Mouse (Mus musculus) midbrain, embryonic 14.5 days (tissue): ENCODE results near the gene Nxph4. TPM values are rescaled to one million over a fixed set of nuclear protein-coding genes. Genes with fewer than 3 reads are reported as not detected.

Experiments used
- ATAC-seq: fragments of 200-750 bp; cut with Nextera tagmentation; 2 replicates; pipeline ENCODE4 v1.8.0; 2017; ENCODE audit warnings: moderate number of reproducible peaks, moderate library complexity; ENCODE audit not compliant: low FRiP score, low TSS enrichment
- DNase-seq: peaks from one replicate; pipeline ENCODE4 v3.0.0-alpha.2; 2015
- H3K27ac ChIP-seq: fragments of 300-500 bp; sonication (generic); replicated peaks from 2 replicates; pipeline ENCODE4 v1.5.1; 2014; ENCODE audit warnings: mild to moderate bottlenecking, low read depth, low read length, moderate library complexity
- H3K27me3 ChIP-seq: fragments of 300-500 bp; sonication (generic); 2 replicates; pipeline ENCODE4 v1.6.1; 2014; ENCODE audit warnings: low read length, control low read depth, mixed read lengths; ENCODE audit not compliant: control insufficient read depth, insufficient read depth
- H3K36me3 ChIP-seq: fragments of 300-500 bp; sonication (generic); 2 replicates; pipeline ENCODE4 v1.6.1; 2014; ENCODE audit warnings: low read length, control low read depth; ENCODE audit not compliant: control insufficient read depth, insufficient read depth
- H3K4me1 ChIP-seq: fragments of 300-500 bp; sonication (generic); 2 replicates; pipeline ENCODE4 v1.6.1; 2014; ENCODE audit warnings: mild to moderate bottlenecking, antibody characterized with exemption, low read length, control low read depth; ENCODE audit not compliant: control insufficient read depth, insufficient read depth
- H3K4me2 ChIP-seq: fragments of 300-500 bp; sonication (generic); 2 replicates; pipeline ENCODE4 v1.6.1; 2014; ENCODE audit warnings: mild to moderate bottlenecking, low read length, moderate library complexity
- H3K4me3 ChIP-seq: fragments of 300-500 bp; sonication (generic); replicated peaks from 2 replicates; pipeline ENCODE4 v1.5.1; 2014; ENCODE audit warnings: low read depth, low read length
- H3K9ac ChIP-seq: fragments of 300-500 bp; sonication (generic); replicated peaks from 2 replicates; pipeline ENCODE4 v1.6.1; 2014; ENCODE audit warnings: mild to moderate bottlenecking, low read length, moderate library complexity
- H3K9me3 ChIP-seq: fragments of 300-500 bp; sonication (generic); 2 replicates; pipeline ENCODE4 v1.6.1; 2016; ENCODE audit warnings: low read length, control low read depth, mixed read lengths; ENCODE audit not compliant: control insufficient read depth
- WGBS: fragments of 180-500 bp; shearing (Covaris S2); extraction: QIAGEN DNeasy Blood & Tissue Kit; methylation state at CpG from one replicate; pipeline ENCODE4 v1.1.7; 2014; 5-methylcytosine and 5-hydroxymethylcytosine counted together
- polyA plus RNA-seq: library from polyadenylated mRNA; unstranded; fragments of >200 nt; fragmentation: Nextera tagmentation; extraction: Ambion mirVana; gene quantifications from 2 replicates; pipeline ENCODE4 v1.2.1, GENCODE M21; 2014

Gene Nxph4
- polyA plus RNA-seq, 1 experiment from 2014 or later = 106 TPM

- Histone ChIP-seq H3K4me3 (no peak overlapping the region), H3K27ac (no peak overlapping the region), H3K9ac (no peak overlapping the region; the same call in 1 of the 2 replicates), H3K4me1 (peaks cover 67% of the 10 kb centered on the region), H3K9me3 (no peaks in the 10 kb centered on the region), H3K4me2 (peak overlapping the region; percentile 33), H3K27me3 (peaks cover 9% of the 10 kb centered on the region; the same call in 1 of the 2 replicates), H3K36me3 (peaks cover 6% of the 10 kb centered on the region; the same call in 1 of the 2 replicates)
- 4% methylated on average over 29 of the region's 30 CpGs for WGBS
- no peak for DNase-seq
- no peak for ATAC-seq
Observed at GRCm38 (mm10) chr10:127516576-127517260, 17.6 kb downstream of the Nxph4 start.

GRCm38 (mm10) chr10:127515983-127516459 lies 18.3 kb downstream of the Nxph4 start:
- WGBS = 18% methylated on average over 8 of the region's 8 CpGs
- ATAC-seq (no peak), DNase-seq (no peak)
- peaks cover 65% of the 10 kb centered on the region for H3K4me1 ChIP-seq
- no peak overlapping the region for H3K4me3 ChIP-seq
- H3K9ac ChIP-seq = no peak overlapping the region
- H3K36me3 ChIP-seq = peaks cover 6% of the 10 kb centered on the region; the same call in 1 of the 2 replicates
- no peak overlapping the region for H3K4me2 ChIP-seq
- H3K27me3 ChIP-seq = peaks cover 9% of the 10 kb centered on the region; the same call in 1 of the 2 replicates
- no peaks in the 10 kb centered on the region for H3K9me3 ChIP-seq
- H3K27ac ChIP-seq = no peak overlapping the region

- 26% methylated on average over 9 of the region's 9 CpGs for WGBS
- no peak for ATAC-seq
- peaks cover 6% of the 10 kb centered on the region; the same call in 1 of the 2 replicates for H3K36me3 ChIP-seq
- H3K27ac ChIP-seq = 0 out of 2 replicates have a peak overlapping the region, but pooled peaks have one; percentile 20
- no peak overlapping the region for H3K9ac ChIP-seq
- H3K4me3 ChIP-seq = no peak overlapping the region
- H3K4me2 ChIP-seq = no peak overlapping the region; the same call in 1 of the 2 replicates
- H3K4me1 ChIP-seq = peaks cover 67% of the 10 kb centered on the region
- H3K27me3 ChIP-seq = peaks cover 9% of the 10 kb centered on the region; the same call in 1 of the 2 replicates
- no peak for DNase-seq
- H3K9me3 ChIP-seq = no peaks in the 10 kb centered on the region
Observed at GRCm38 (mm10) chr10:127515271-127515982, 18.9 kb downstream of the Nxph4 start.

- Histone ChIP-seq H3K27me3 (peaks cover 9% of the 10 kb centered on the region; the same call in 1 of the 2 replicates), H3K4me2 (peak within 1 kb of the TSS; percentile 89), H3K9me3 (no peaks in the 10 kb centered on the region), H3K9ac (no peak within 1 kb of the TSS), H3K4me1 (peaks cover 74% of the 10 kb centered on the region), H3K36me3 (peaks cover 6% of the 10 kb centered on the region; the same call in 1 of the 2 replicates), H3K27ac (peak within 1 kb of the TSS; percentile 99), H3K4me3 (no peak within 1 kb of the TSS)
- DNase-seq = peak; percentile 3
- no peak for ATAC-seq
- WGBS = 10% methylated on average over 6 of the region's 6 CpGs
Observed at GRCm38 (mm10) chr10:127514764-127515163, 19.6 kb downstream of the Nxph4 start, which contains the start of gene Ndufa4l2. Gene Ndufa4l2 (plus strand): TSS chr10:127514967.

GRCm38 (mm10) chr10:127514111-127514698 lies 20.2 kb downstream of the Nxph4 start:
- no peak overlapping the region for H3K4me3 ChIP-seq
- H3K4me2 ChIP-seq = peak overlapping the region; percentile 89
- H3K9ac ChIP-seq = no peak overlapping the region
- ATAC-seq (no peak), DNase-seq (no peak)
- no peaks in the 10 kb centered on the region for H3K9me3 ChIP-seq
- peak overlapping the region; percentile 99 for H3K27ac ChIP-seq
- peaks cover 9% of the 10 kb centered on the region; the same call in 1 of the 2 replicates for H3K27me3 ChIP-seq
- peaks cover 6% of the 10 kb centered on the region; the same call in 1 of the 2 replicates for H3K36me3 ChIP-seq
- peaks cover 80% of the 10 kb centered on the region for H3K4me1 ChIP-seq
- WGBS = 11% methylated on average over 13 of the region's 13 CpGs

GRCm38 (mm10) chr10:127513501-127514091 lies 20.8 kb downstream of the Nxph4 start:
- Histone ChIP-seq H3K9me3 (no peaks in the 10 kb centered on the region), H3K4me1 (peaks cover 84% of the 10 kb centered on the region), H3K36me3 (peaks cover 6% of the 10 kb centered on the region; the same call in 1 of the 2 replicates), H3K9ac (no peak overlapping the region; the same call in 1 of the 2 replicates), H3K27me3 (peaks cover 9% of the 10 kb centered on the region; the same call in 1 of the 2 replicates), H3K27ac (peak overlapping the region; percentile 99), H3K4me2 (peak overlapping the region; percentile 89), H3K4me3 (0 out of 2 replicates have a peak overlapping the region, but pooled peaks have one; percentile 10)
- WGBS = under 1% methylated on average over 16 of the region's 16 CpGs
- ATAC-seq = no peak
- peak; percentile 75 for DNase-seq

- Histone ChIP-seq H3K4me2 (peak overlapping the region; percentile 89), H3K36me3 (peaks cover under 1% of the 10 kb centered on the region; the same call in 1 of the 2 replicates), H3K4me1 (peaks cover 87% of the 10 kb centered on the region), H3K27ac (peak overlapping the region; percentile 99), H3K9me3 (no peaks in the 10 kb centered on the region), H3K4me3 (0 out of 2 replicates have a peak overlapping the region, but pooled peaks have one; percentile 10), H3K27me3 (peaks cover 9% of the 10 kb centered on the region; the same call in 1 of the 2 replicates), H3K9ac (peak overlapping the region; percentile 86; the same call in 1 of the 2 replicates)
- ATAC-seq (peak; percentile 18; the same call in 1 of the 2 replicates), DNase-seq (peak; percentile 96)
- 0% methylated on average over 27 of the region's 27 CpGs for WGBS
Observed at GRCm38 (mm10) chr10:127512813-127513212, 21.5 kb downstream of the Nxph4 start.

- ATAC-seq = no peak
- peaks cover 81% of the 10 kb centered on the region for H3K4me1 ChIP-seq
Observed at GRCm38 (mm10) chr10:127512307-127512666, 22.1 kb downstream of the Nxph4 start.

More at GRCm38 (mm10) chr10:127512307-127512666, 22.1 kb downstream of the Nxph4 start:
- peak overlapping the region; percentile 89 for H3K4me2 ChIP-seq
- 4% methylated on average over 7 of the region's 7 CpGs for WGBS
- peak overlapping the region; percentile 99 for H3K27ac ChIP-seq
- no peak for DNase-seq
- H3K4me3 ChIP-seq = peak overlapping the region; percentile 41
- H3K27me3 ChIP-seq = peaks cover 13% of the 10 kb centered on the region
- no peaks in the 10 kb centered on the region for H3K9me3 ChIP-seq
- no peaks in the 10 kb centered on the region for H3K36me3 ChIP-seq
- H3K9ac ChIP-seq = peak overlapping the region; percentile 86
